Mouse (Mus musculus) left cerebral cortex, postnatal 36 days (tissue): ENCODE measurements at regions not wholly inside any gene's neighbourhood (a gene's known extent, or its start where the extent isn't known, plus 50 kb on each side); places are given as distances from the start of the nearest gene placed in this dataset.
"Not testable (repeated sequence)": the region's sequence is repeated elsewhere in the genome, so short reads cannot be mapped to it uniquely, and the experiment has no call there.

Source experiments
- DNase-seq, 2 experiments: peaks; one replicate each; pipeline ENCODE4 v3.0.0; 2021 to 2022; ENCODE audit warnings: low spot score in 2 of 2, mixed read lengths in 1 of 2
- intact Hi-C: fragments of 180-260 bp; cut with DNase I; formaldehyde crosslinking; loops from one replicate; pipeline ENCODE4 v1.15.1; 2025

GRCm38 (mm10) chr11:40540229-40540628 is 154.8 kb downstream of the Mat2b start:
- intact Hi-C loops: no loop called here
- DNase-seq: no peak

- intact Hi-C loops: no loop called here
- no peak for DNase-seq
Observed at GRCm38 (mm10) chr11:40539776-40540175, 155.2 kb downstream of the Mat2b start.

- intact Hi-C loops: no loop called here
- no peak for DNase-seq
Observed at GRCm38 (mm10) chr11:40536236-40536765, 158.7 kb downstream of the Mat2b start.

- DNase-seq: no peak
- intact Hi-C loops: no loop called here
Observed at GRCm38 (mm10) chr11:40510325-40511239, 184.4 kb downstream of the Mat2b start.

- intact Hi-C loops: no loop called here
Observed at GRCm38 (mm10) chr11:40491599-40491998, 203.4 kb downstream of the Mat2b start.

GRCm38 (mm10) chr11:40478171-40478570 is 216.8 kb downstream of the Mat2b start:
- DNase-seq, intact Hi-C loops: not testable (repeated sequence)

More at GRCm38 (mm10) chr11:40491599-40491998, 203.4 kb downstream of the Mat2b start:
- DNase-seq: no peak

GRCm38 (mm10) chr11:40477294-40477693 is 217.7 kb downstream of the Mat2b start:
- DNase-seq: no peak
- intact Hi-C loops: no loop called here

- peak; percentile 44 to 49 for DNase-seq
- intact Hi-C loops: loop anchor here (5.0 kb wide), 1 partner anchor 882 kb away; no protein-coding TSS in a partner anchor
Observed at GRCm38 (mm10) chr11:40469080-40469705, 225.8 kb downstream of the Mat2b start.

GRCm38 (mm10) chr11:40456571-40456970 is 238.4 kb downstream of the Mat2b start:
- intact Hi-C loops: no loop called here
- no peak for DNase-seq

GRCm38 (mm10) chr11:40454994-40455393 is 240.0 kb downstream of the Mat2b start:
- intact Hi-C loops, DNase-seq: not testable (repeated sequence)

GRCm38 (mm10) chr11:40446846-40447245 is 248.2 kb downstream of the Mat2b start:
- no peak for DNase-seq
- intact Hi-C loops: no loop called here

- intact Hi-C loops: no loop called here
- DNase-seq: no peak
Observed at GRCm38 (mm10) chr11:40434002-40434401, 261.0 kb downstream of the Mat2b start.

- intact Hi-C loops: no loop called here
- no peak for DNase-seq
Observed at GRCm38 (mm10) chr11:40428858-40429257, 266.1 kb downstream of the Mat2b start.

- intact Hi-C loops: no loop called here
- no peak for DNase-seq
Observed at GRCm38 (mm10) chr11:40424316-40424715, 270.7 kb downstream of the Mat2b start.

GRCm38 (mm10) chr11:40407571-40407970 is 287.4 kb downstream of the Mat2b start:
- no peak for DNase-seq
- intact Hi-C loops: no loop called here

- DNase-seq: no peak
- intact Hi-C loops: no loop called here
Observed at GRCm38 (mm10) chr11:40402249-40402648, 292.8 kb downstream of the Mat2b start.

GRCm38 (mm10) chr11:40397453-40398104 is 297.4 kb downstream of the Mat2b start:
- intact Hi-C loops: no loop called here
- DNase-seq: no peak

- intact Hi-C loops: no loop called here
- peak; percentile 12 to 14 for DNase-seq
Observed at GRCm38 (mm10) chr11:40395331-40395730, 299.7 kb downstream of the Mat2b start.

- DNase-seq: no peak
- intact Hi-C loops: no loop called here
Observed at GRCm38 (mm10) chr11:40394864-40395266, 300.1 kb downstream of the Mat2b start.

GRCm38 (mm10) chr11:40394283-40394758 is 300.7 kb downstream of the Mat2b start:
- intact Hi-C loops: no loop called here

More at GRCm38 (mm10) chr11:40394283-40394758, 300.7 kb downstream of the Mat2b start:
- DNase-seq: no peak
